Mouse (Mus musculus) small intestine, adult 2 months (tissue): Measurements from ENCODE around the gene Timm9.

Experiments used
- CTCF ChIP-seq: fragments of 200-500 bp; IDR thresholded peaks from 2 replicates; pipeline ENCODE4 v1.5.1; 2012; ENCODE audit warnings: low read depth, mild to moderate bottlenecking, control low read depth, inconsistent platforms, low read length, moderate library complexity, mixed read lengths; ENCODE audit not compliant: insufficient replicate concordance, insufficient read length; ENCODE audit errors: extremely low read depth
- POLR2A ChIP-seq: fragments of 200-500 bp; IDR thresholded peaks from 2 replicates; pipeline ENCODE4 v1.6.1; 2012; ENCODE audit warnings: low read depth, mild to moderate bottlenecking, control low read depth, inconsistent platforms, low read length, moderate library complexity

DNA sequence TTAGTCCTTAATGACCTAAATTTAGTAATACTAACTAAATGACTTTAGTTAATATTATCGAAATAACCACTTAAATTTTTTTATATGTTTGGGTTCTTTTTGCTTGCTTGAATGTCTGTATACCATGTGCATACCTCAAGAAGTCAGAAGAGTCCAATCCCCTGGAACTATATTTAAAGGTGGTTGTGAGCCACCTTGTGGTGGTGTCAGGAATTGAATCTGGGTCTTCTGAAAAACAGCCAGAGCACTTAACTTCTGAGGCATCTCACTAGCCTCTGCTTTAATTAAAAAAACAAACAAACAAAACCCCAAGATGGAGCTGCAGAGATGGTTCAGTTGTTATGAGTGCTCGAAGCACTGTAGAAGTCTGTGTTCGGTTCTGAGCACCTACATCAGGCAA lies 11.2 kb upstream of the Timm9 start:
- TF ChIP-seq POLR2A (no peak), CTCF (no peak)
